Mouse (Mus musculus): ENCODE measurements around the gene Socs5.
A peak's percentile ranks its signal among the peaks of the same experiment; 100 is the strongest.

The Socs5 gene

GRCm38 (mm10) chr17:87169076-87169475, 61.6 kb downstream of the Socs5 start:
- DNase-seq (ENCODE audit: low spot score): no peak

GRCm38 (mm10) chr17:87170364-87170763, 62.9 kb downstream of the Socs5 start:
- DNase-seq (ENCODE audit: low spot score): no peak

GRCm38 (mm10) chr17:87172031-87172430, 64.6 kb downstream of the Socs5 start:
- DNase-seq (ENCODE audit: low spot score): no peak

- no peak for DNase-seq (ENCODE audit: low spot score)
Observed at GRCm38 (mm10) chr17:87173966-87174365, 66.5 kb downstream of the Socs5 start.

GRCm38 (mm10) chr17:87174651-87175331, 67.3 kb downstream of the Socs5 start:
- DNase-seq (ENCODE audit: low spot score): peak; percentile 71

- DNase-seq (ENCODE audit: low spot score): no peak
Observed at GRCm38 (mm10) chr17:87176066-87177012, 68.9 kb downstream of the Socs5 start.

GRCm38 (mm10) chr17:87178596-87179590, 71.4 kb downstream of the Socs5 start:
- peak; percentile 64 for DNase-seq (ENCODE audit: low spot score)

- no peak for DNase-seq (ENCODE audit: low spot score)
Observed at GRCm38 (mm10) chr17:87179939-87180550, 72.6 kb downstream of the Socs5 start.

GRCm38 (mm10) chr17:87181683-87182346, 74.3 kb downstream of the Socs5 start:
- no peak for DNase-seq (ENCODE audit: low spot score)

- DNase-seq (ENCODE audit: low spot score): no peak
Observed at GRCm38 (mm10) chr17:87185461-87186066, 78.1 kb downstream of the Socs5 start.

- no peak for DNase-seq (ENCODE audit: low spot score)
Observed at GRCm38 (mm10) chr17:87187005-87187404, 79.5 kb downstream of the Socs5 start.

Data from testis, postnatal 10 days (tissue).